Mouse (Mus musculus) MEL (cell line): ENCODE measurements at regions not wholly inside any gene's neighbourhood (a gene's known extent, or its start where the extent isn't known, plus 50 kb on each side); places are given as distances from the start of the nearest gene placed in this dataset.
"Not testable (repeated sequence)": the region's sequence is repeated elsewhere in the genome, so short reads cannot be mapped to it uniquely, and the experiment has no call there.

Experiments
- DNase-seq: peaks from one replicate; pipeline ENCODE4 v3.0.0; 2011; ENCODE audit warnings: low read depth, low spot score
- H3K27ac ChIP-seq: 2 replicates; pipeline ENCODE4 v1.5.1; 2012; ENCODE audit warnings: low read depth, mild to moderate bottlenecking, control low read depth, low read length, moderate library complexity; ENCODE audit not compliant: control insufficient read depth
- H3K27me3 ChIP-seq, 2 experiments: fragments of 150-350 bp in 1 of 2; sonication (generic) in 1 of 2; 2 replicates each; pipeline ENCODE4 v1.6.1; 2012; ENCODE audit warnings: low read length in 2 of 2, mild to moderate bottlenecking in 2 of 2, improper control_type of control experiment in 1 of 2, moderate library complexity in 1 of 2; ENCODE audit not compliant: insufficient read depth in 2 of 2, control insufficient read depth in 1 of 2
- H3K36me3 ChIP-seq, 2 experiments: 2 replicates each; pipeline ENCODE4 v1.6.1; 2012 to 2014; ENCODE audit warnings: low read length in 2 of 2, improper control_type of control experiment in 1 of 2, inconsistent platforms in 1 of 2, mild to moderate bottlenecking in 1 of 2; ENCODE audit not compliant: insufficient read depth in 2 of 2, control insufficient read depth in 1 of 2
- H3K4me1 ChIP-seq, 2 experiments: fragments of 150-350 bp in 1 of 2; sonication (generic) in 1 of 2; 2 replicates each; pipeline ENCODE4 v1.6.1; 2012; ENCODE audit warnings: low read length in 2 of 2, improper control_type of control experiment in 1 of 2, mild to moderate bottlenecking in 1 of 2; ENCODE audit not compliant: insufficient read depth in 2 of 2, control insufficient read depth in 1 of 2
- H3K4me3 ChIP-seq, 2 experiments: fragments of 150-350 bp in 1 of 2; sonication (generic) in 1 of 2; 2 replicates each; pipeline ENCODE4 v1.5.1; 2012; ENCODE audit warnings: low read depth in 2 of 2, low read length in 2 of 2, mild to moderate bottlenecking in 2 of 2, moderate library complexity in 2 of 2, control low read depth in 1 of 2, improper control_type of control experiment in 1 of 2; ENCODE audit not compliant: control insufficient read depth in 1 of 2, insufficient read depth in 1 of 2
- H3K79me2 ChIP-seq: 2 replicates; pipeline ENCODE4 v1.6.1; 2012; ENCODE audit warnings: mild to moderate bottlenecking, low read length, moderate library complexity; ENCODE audit not compliant: control insufficient read depth, poor library complexity, insufficient read depth
- H3K9ac ChIP-seq: 2 replicates; pipeline ENCODE4 v1.6.1; 2012; ENCODE audit warnings: low read depth, mild to moderate bottlenecking, control low read depth, low read length, moderate library complexity; ENCODE audit not compliant: control insufficient read depth, poor library complexity, severe bottlenecking
- H3K9me3 ChIP-seq: fragments of 150-350 bp; sonication (generic); replicated peaks from 2 replicates; pipeline ENCODE4 v1.6.1; 2012; ENCODE audit warnings: mild to moderate bottlenecking, low read length, improper control_type of control experiment, moderate library complexity; ENCODE audit not compliant: insufficient read depth
- CHD2 ChIP-seq: IDR thresholded peaks from 2 replicates; pipeline ENCODE4 v1.6.1; 2011; ENCODE audit warnings: low read length, improper control_type of control experiment
- CTCF ChIP-seq, 3 experiments: IDR thresholded peaks in 2 of 3; conservative IDR thresholded peaks in 1 of 3; 2 replicates each; pipeline ENCODE4 v1.5.1; 2011 to 2012; ENCODE audit warnings: low read length in 3 of 3, low read depth in 2 of 3, mild to moderate bottlenecking in 2 of 3, improper control_type of control experiment in 1 of 3, inconsistent platforms in 1 of 3, mixed read lengths in 1 of 3, moderate library complexity in 1 of 3; ENCODE audit not compliant: control insufficient read depth in 1 of 3, insufficient read depth in 1 of 3, poor library complexity in 1 of 3, severe bottlenecking in 1 of 3
- E2F4 ChIP-seq: IDR thresholded peaks from 2 replicates; pipeline ENCODE4 v1.6.1; 2011; ENCODE audit warnings: low read depth, low read length, improper control_type of control experiment, borderline replicate concordance
- GATA1 ChIP-seq: IDR thresholded peaks from 2 replicates; pipeline ENCODE4 v1.6.1; 2011; ENCODE audit warnings: low read depth, low read length, improper control_type of control experiment
- JUND ChIP-seq: IDR thresholded peaks from 2 replicates; pipeline ENCODE4 v1.6.1; 2011; ENCODE audit warnings: low read depth, mild to moderate bottlenecking, improper control_type of control experiment, low read length
- MAFK ChIP-seq: IDR thresholded peaks from 2 replicates; pipeline ENCODE4 v1.6.1; 2011; ENCODE audit warnings: low read depth, mild to moderate bottlenecking, low read length, improper control_type of control experiment, borderline replicate concordance
- MYB ChIP-seq: IDR thresholded peaks from 2 replicates; pipeline ENCODE4 v1.6.1; 2011; ENCODE audit warnings: mild to moderate bottlenecking, low read depth, low read length, improper control_type of control experiment
- MYC ChIP-seq: IDR thresholded peaks from 2 replicates; pipeline ENCODE4 v1.6.1; 2011; ENCODE audit warnings: low read depth, mild to moderate bottlenecking, low read length, improper control_type of control experiment, moderate library complexity
- NELFE ChIP-seq: IDR thresholded peaks from 2 replicates; pipeline ENCODE4 v1.6.1; 2011; ENCODE audit warnings: low read depth, low read length, improper control_type of control experiment
- NRF1 ChIP-seq: IDR thresholded peaks from 2 replicates; pipeline ENCODE4 v1.6.1; 2014; ENCODE audit warnings: low read depth, mild to moderate bottlenecking, inconsistent platforms, low read length, improper control_type of control experiment, moderate library complexity; ENCODE audit not compliant: poor library complexity, insufficient read depth, severe bottlenecking
- POLR2A ChIP-seq, 2 experiments: IDR thresholded peaks; 2 replicates each; pipeline ENCODE4 v1.6.1; 2011 to 2012; ENCODE audit warnings: low read length in 2 of 2, mild to moderate bottlenecking in 2 of 2, control low read depth in 1 of 2, improper control_type of control experiment in 1 of 2, low read depth in 1 of 2, moderate library complexity in 1 of 2; ENCODE audit not compliant: control insufficient read depth in 1 of 2, insufficient read depth in 1 of 2, poor library complexity in 1 of 2
- POLR2AphosphoS5 ChIP-seq: IDR thresholded peaks from 2 replicates; pipeline ENCODE4 v1.6.1; 2012; ENCODE audit warnings: low read depth, borderline replicate concordance, mild to moderate bottlenecking, inconsistent platforms, low read length, moderate library complexity, mixed read lengths
- RAD21 ChIP-seq: IDR thresholded peaks from 2 replicates; pipeline ENCODE4 v1.6.1; 2011; ENCODE audit warnings: mild to moderate bottlenecking, low read depth, low read length, improper control_type of control experiment
- RCOR1 ChIP-seq: IDR thresholded peaks from 2 replicates; pipeline ENCODE4 v1.6.1; 2012; ENCODE audit warnings: low read depth, mild to moderate bottlenecking, inconsistent platforms, low read length, improper control_type of control experiment
- TAL1 ChIP-seq: IDR thresholded peaks from 2 replicates; pipeline ENCODE4 v1.6.1; 2012; ENCODE audit warnings: mild to moderate bottlenecking, inconsistent platforms, low read length, moderate library complexity, mixed read lengths
- TBP ChIP-seq: IDR thresholded peaks from 2 replicates; pipeline ENCODE4 v1.8.0; 2011; ENCODE audit warnings: low read depth, low read length, improper control_type of control experiment
- TCF12 ChIP-seq: IDR thresholded peaks from 2 replicates; pipeline ENCODE4 v1.6.1; 2014; ENCODE audit warnings: low read depth, mild to moderate bottlenecking, inconsistent platforms, low read length, improper control_type of control experiment, moderate library complexity
- USF1 ChIP-seq: IDR thresholded peaks from 2 replicates; pipeline ENCODE4 v1.6.1; 2014; ENCODE audit warnings: low read depth, mild to moderate bottlenecking, inconsistent platforms, low read length, improper control_type of control experiment, moderate library complexity
- ZC3H11A ChIP-seq: IDR thresholded peaks from 2 replicates; pipeline ENCODE4 v1.6.1; 2012; ENCODE audit warnings: low read depth, mild to moderate bottlenecking, inconsistent platforms, low read length, improper control_type of control experiment
- ZMIZ1 ChIP-seq: IDR thresholded peaks from 2 replicates; pipeline ENCODE4 v1.6.1; 2012; ENCODE audit warnings: low read depth, mild to moderate bottlenecking, inconsistent platforms, low read length, improper control_type of control experiment, moderate library complexity
- ZNF384 ChIP-seq: IDR thresholded peaks from 2 replicates; pipeline ENCODE4 v1.6.1; 2012; ENCODE audit warnings: low read depth, mild to moderate bottlenecking, inconsistent platforms, low read length, improper control_type of control experiment

DNA sequence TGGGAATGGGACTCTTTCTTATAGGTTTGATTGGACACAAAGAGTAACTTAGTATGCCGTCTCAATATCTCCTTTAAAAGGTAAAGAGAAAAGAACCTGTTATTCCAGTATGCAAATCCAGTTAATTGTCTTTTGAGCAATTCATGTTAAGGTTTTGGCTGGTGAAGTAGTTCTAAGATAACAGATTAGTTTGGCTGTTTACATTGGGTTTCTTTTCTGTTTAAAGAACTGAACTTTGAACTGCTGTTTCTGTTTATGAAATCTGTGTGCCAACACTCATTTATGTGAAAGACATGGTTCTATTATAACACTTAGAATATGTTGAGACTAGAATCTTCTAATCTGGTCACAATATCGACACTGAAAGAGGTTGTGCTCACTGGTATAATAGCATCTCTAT is 85.2 kb upstream of the Crygf start:
- H3K36me3 ChIP-seq, result no peaks in the 10 kb centered on the region
- TF ChIP-seq TAL1 (no peak), TCF12 (no peak), NELFE (no peak)
- H3K9me3 ChIP-seq, result no peaks in the 10 kb centered on the region
- no peaks in the 10 kb centered on the region for H3K27me3 ChIP-seq
- no peaks in the 10 kb centered on the region for H3K4me1 ChIP-seq
- H3K27ac ChIP-seq, result no peak overlapping the region
- no peaks in the 10 kb centered on the region for H3K79me2 ChIP-seq
- no peak for DNase-seq
- no peak overlapping the region for H3K4me3 ChIP-seq
- H3K9ac ChIP-seq, result no peak overlapping the region

DNA sequence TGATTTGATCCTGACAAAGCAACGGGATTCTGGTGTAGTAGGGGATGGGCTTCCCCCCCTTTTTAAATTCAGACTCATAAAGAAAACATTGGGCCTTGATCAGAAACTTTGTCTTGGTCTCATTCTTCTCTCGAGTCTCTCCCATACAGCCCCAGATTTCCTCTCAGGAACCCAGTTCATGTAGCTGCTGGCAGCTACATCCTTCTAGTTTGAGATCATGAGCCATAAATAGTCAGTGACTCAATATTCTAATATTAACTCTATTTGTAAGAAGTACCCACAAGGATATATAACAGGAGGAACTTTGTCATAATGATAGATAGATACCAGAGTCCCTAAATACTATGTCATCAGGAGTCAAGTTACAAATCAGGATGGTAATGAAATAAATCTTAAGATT is 79.3 kb upstream of the Crygf start:
- no peaks in the 10 kb centered on the region for H3K36me3 ChIP-seq
- no peak for DNase-seq
- H3K4me3 ChIP-seq, result no peak overlapping the region
- H3K79me2 ChIP-seq, result no peaks in the 10 kb centered on the region
- no peaks in the 10 kb centered on the region for H3K4me1 ChIP-seq
- H3K27me3 ChIP-seq, result no peaks in the 10 kb centered on the region
- no peaks in the 10 kb centered on the region for H3K9me3 ChIP-seq
- no peak overlapping the region for H3K27ac ChIP-seq
- no peak overlapping the region for H3K9ac ChIP-seq
- TF ChIP-seq POLR2A (IDR thresholded peaks at IDR 0.05; ENCODE audit: control insufficient read depth in 1 of 2, insufficient read depth in 1 of 2, low read depth in 1 of 2, low read length in 2 of 2, poor library complexity in 1 of 2), result no peak
- no peak for TF ChIP-seq MYB
- no peak for TF ChIP-seq E2F4
- no peak for TF ChIP-seq ZMIZ1
- TF ChIP-seq ZNF384, result no peak
- TF ChIP-seq NRF1, result no peak
- no peak for TF ChIP-seq RCOR1
- TF ChIP-seq MAFK, result no peak
- no peak for TF ChIP-seq TBP
- no peak for TF ChIP-seq CHD2
- TF ChIP-seq GATA1, result no peak
- no peak for TF ChIP-seq ZC3H11A
- no peak for TF ChIP-seq MYC
- no peak for TF ChIP-seq CTCF (IDR thresholded peaks at IDR 0.05 in 2 of 3, conservative IDR thresholded peaks at IDR 0.05 in 1 of 3; ENCODE audit: control insufficient read depth in 1 of 3, insufficient read depth in 1 of 3, low read depth in 2 of 3, low read length in 3 of 3, poor library complexity in 1 of 3, severe bottlenecking in 1 of 3)
- TF ChIP-seq USF1, result no peak
- no peak for TF ChIP-seq JUND
- no peak for TF ChIP-seq RAD21
- no peak for TF ChIP-seq POLR2AphosphoS5

DNA sequence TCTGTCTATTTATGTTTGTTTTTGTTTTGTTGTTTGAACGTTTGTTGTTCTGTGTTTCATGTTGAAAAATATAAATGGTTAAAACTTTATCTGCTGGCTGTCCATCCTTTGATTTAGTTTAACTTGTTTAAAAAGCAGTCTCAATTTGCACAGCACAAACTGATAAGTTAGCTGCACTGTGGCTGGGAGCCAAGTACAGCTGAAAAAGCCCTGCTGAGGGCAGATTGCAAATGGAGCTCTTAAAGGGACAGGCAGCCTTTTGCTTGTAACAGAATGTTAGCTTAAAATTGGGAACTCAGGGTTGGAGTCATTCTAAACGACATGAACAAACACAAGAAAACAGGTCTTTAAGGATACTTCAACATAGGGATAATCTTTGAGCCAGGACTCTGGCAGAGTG is 52.6 kb upstream of the Crygf start:
- not testable (repeated sequence) for H3K27ac ChIP-seq, H3K9ac ChIP-seq, DNase-seq, H3K27me3 ChIP-seq, H3K79me2 ChIP-seq, H3K4me1 ChIP-seq, H3K9me3 ChIP-seq, H3K4me3 ChIP-seq, H3K36me3 ChIP-seq
